Mouse (Mus musculus) heart, postnatal 0 days (tissue): ENCODE data around the gene Hacd2.

ENCODE experiments used
- CTCF ChIP-seq: IDR thresholded peaks from 2 replicates; pipeline ENCODE4 v1.5.1; 2016; ENCODE audit warnings: antibody characterized with exemption, control low read depth, low read depth
- EP300 ChIP-seq: IDR thresholded peaks from 2 replicates; pipeline ENCODE4 v1.6.1; 2016; ENCODE audit warnings: antibody characterized with exemption, low read depth

DNA sequence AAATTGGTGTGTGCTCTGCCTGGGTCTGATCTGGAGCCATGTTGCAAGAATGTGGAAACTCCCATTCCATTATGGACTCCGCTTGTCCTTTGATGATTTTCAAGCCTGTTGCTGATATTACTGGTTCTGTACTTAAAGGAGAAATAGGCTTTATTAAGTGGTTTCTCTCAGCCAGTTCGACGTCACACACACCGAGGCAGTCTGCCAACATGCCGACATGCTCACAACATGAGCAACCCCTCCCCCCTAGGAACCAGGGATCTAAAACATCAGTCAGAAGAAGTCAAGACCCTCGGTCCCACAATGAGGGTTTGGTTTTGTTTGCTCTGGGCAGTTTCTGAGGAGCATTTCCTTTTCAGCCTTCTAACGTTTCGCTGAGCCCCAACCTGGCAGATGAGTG is 86.9 kb downstream of the Hacd2 start:
- TF ChIP-seq CTCF = no peak
- no peak for TF ChIP-seq EP300
